Mouse (Mus musculus): ENCODE data around the gene Plekhb2.

- TF ChIP-seq CTCF (conservative IDR thresholded peaks at IDR 0.05; ENCODE audit: low read length): 0 out of 2 replicates have a peak, but pooled peaks have one; percentile 6
- TF ChIP-seq POU5F1 (IDR thresholded peaks at IDR 0.05; ENCODE audit: borderline replicate concordance, low read length): no peak
- TF ChIP-seq NANOG (IDR thresholded peaks at IDR 0.05; ENCODE audit: borderline replicate concordance, low read length): no peak
These were observed 44.1 kb downstream of the Plekhb2 start for GRCm38 (mm10) chr1:34893831-34894230.

Measured in E14TG2a.4 (cell line).